Mouse (Mus musculus) Patski (cell line): ENCODE measurements at regions not wholly inside any gene's neighbourhood (a gene's known extent, or its start where the extent isn't known, plus 50 kb on each side); places are given as distances from the start of the nearest gene placed in this dataset.

Experiments used
- ATAC-seq: fragments of 100-300 bp; one replicate; pipeline ENCODE4 v1.8.0; 2021
- CTCF ChIA-PET: fragments of 350-600 bp; sonication (Branson Sonifier 250); formaldehyde crosslinking; loops from one replicate; lab custom pipeline; 2022; ENCODE audit warnings: inconsistent platforms; lab: Charles Lee
- POLR2A ChIA-PET: fragments of 350-600 bp; sonication (Branson Sonifier 250); formaldehyde crosslinking; loops from one replicate; lab custom pipeline; 2022; ENCODE audit warnings: antibody characterized with exemption, inconsistent platforms; lab: Charles Lee
- DNase-seq: peaks from one replicate; pipeline ENCODE4 v3.0.0-alpha.2; 2011; ENCODE audit warnings: low read depth, low spot score
- H3K27me3 ChIP-seq: fragments of 371-371 bp; one replicate; pipeline ENCODE4 v1.5.1; 2021
- CTCF ChIP-seq: fragments of 100-300 bp; IDR thresholded peaks from one replicate; pipeline ENCODE4 v1.5.1; 2021
- in situ Hi-C: fragments of 300-500 bp; cut with MboI; formaldehyde crosslinking; loops from 3 replicates; pipeline ENCODE4 v1.11.1; 2018; ENCODE audit warnings: low pct_unique_long_range_greater_than_20kb, mixed read lengths

DNA sequence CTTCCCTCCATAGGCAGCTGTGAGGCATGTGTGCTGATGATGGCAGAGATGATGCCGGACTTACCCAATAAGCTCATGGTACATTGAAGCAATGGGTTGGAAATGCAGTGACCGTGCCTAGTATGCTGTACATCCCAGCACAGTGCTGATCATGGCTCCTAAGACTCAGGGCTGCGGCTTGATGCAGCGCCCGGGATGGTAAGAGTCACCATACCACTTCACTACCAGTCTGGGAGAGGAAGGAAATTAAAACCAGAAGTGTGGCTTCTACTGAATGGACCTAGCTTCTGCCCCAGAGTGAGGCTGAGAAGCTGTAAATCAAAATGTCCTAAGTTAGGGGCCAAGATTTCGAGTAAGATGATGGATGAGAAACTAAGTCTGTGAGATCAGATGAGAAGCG is 420.0 kb downstream of the Rps24 start:
- H3K27me3 ChIP-seq, result no peaks in the 10 kb centered on the region
- ATAC-seq (no peak), DNase-seq (no peak)
- POLR2A ChIA-PET, result no interaction called here
- CTCF ChIA-PET, result interaction anchor here (1.1 kb wide), 1 partner anchor 12 kb away, joined by 3 read pairs; no protein-coding TSS in a partner anchor
- in situ Hi-C loops, result no loop called here
- no peak for TF ChIP-seq CTCF

- no peak for TF ChIP-seq CTCF
- no peaks in the 10 kb centered on the region for H3K27me3 ChIP-seq
- CTCF ChIA-PET, result no interaction called here
- POLR2A ChIA-PET, result no interaction called here
- in situ Hi-C loops, result no loop called here
- DNase-seq, result no peak
- no peak for ATAC-seq
Measured at GRCm38 (mm10) chr14:24908377-24908776, 421.5 kb downstream of the Rps24 start.

DNA sequence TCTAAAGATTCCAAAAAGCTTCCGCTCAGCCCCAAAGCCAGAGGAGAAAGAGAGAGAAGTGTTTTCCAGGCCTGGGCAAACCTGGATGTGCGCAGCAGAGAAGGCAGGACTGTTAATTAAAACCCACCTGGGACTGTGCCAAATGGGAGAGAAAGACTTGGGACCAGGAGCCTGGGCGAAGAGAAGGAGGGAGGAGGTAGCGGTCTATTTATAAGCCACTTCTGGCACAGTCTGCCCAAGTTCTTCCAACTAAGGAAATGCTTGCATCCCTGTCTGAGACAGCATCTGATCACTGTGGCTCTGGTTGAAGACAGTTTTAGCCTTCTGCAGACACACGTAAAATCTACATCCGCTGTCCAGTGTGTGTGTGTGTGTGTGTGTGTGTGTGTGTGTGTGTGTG is 424.7 kb downstream of the Rps24 start:
- TF ChIP-seq CTCF, result no peak
- DNase-seq (no peak), ATAC-seq (no peak)
- ChIA-PET CTCF (no interaction called here), POLR2A (no interaction called here)
- no peaks in the 10 kb centered on the region for H3K27me3 ChIP-seq
- in situ Hi-C loops, result no loop called here

- ChIA-PET POLR2A (no interaction called here), CTCF (no interaction called here)
- TF ChIP-seq CTCF, result no peak
- in situ Hi-C loops, result no loop called here
- DNase-seq, result no peak
- H3K27me3 ChIP-seq, result no peaks in the 10 kb centered on the region
- ATAC-seq, result no peak
Measured at GRCm38 (mm10) chr14:24919056-24919455, 432.1 kb downstream of the Rps24 start.

GRCm38 (mm10) chr14:24922006-24922405 is 435.1 kb downstream of the Rps24 start:
- ChIA-PET CTCF (no interaction called here), POLR2A (no interaction called here)
- in situ Hi-C loops, result no loop called here
- no peak for DNase-seq
- H3K27me3 ChIP-seq, result peaks cover 4% of the 10 kb centered on the region
- ATAC-seq, result no peak
- TF ChIP-seq CTCF, result no peak

DNA sequence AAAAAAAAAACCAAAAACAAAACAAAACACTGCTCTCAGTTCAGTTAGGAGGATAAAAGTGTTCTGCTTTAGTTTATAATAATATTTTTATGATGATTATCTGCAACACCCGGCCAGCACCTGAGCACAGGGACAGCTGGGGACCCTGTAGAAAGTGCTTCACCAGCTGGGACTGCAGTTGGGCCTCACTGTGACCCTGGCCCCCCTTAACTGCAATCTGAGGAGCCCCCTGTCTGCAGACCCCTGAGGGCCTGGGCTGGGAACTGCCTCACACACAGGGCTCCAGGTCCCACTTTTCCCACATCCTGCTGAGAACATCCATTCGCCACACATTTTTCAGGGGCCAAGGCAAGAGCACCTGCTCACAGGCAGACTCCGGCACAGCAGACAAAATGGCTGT is 437.6 kb downstream of the Rps24 start:
- DNase-seq (no peak), ATAC-seq (no peak)
- ChIA-PET POLR2A (interaction anchor here (0.7 kb wide), 1 partner anchor 192 kb away, joined by 3 read pairs; no protein-coding TSS in a partner anchor), CTCF (no interaction called here)
- TF ChIP-seq CTCF, result no peak
- in situ Hi-C loops, result no loop called here
- peaks cover 4% of the 10 kb centered on the region for H3K27me3 ChIP-seq

GRCm38 (mm10) chr14:24926086-24927048 is 439.4 kb downstream of the Rps24 start:
- H3K27me3 ChIP-seq, result peaks cover 4% of the 10 kb centered on the region
- DNase-seq, result no peak
- ATAC-seq, result no peak
- no peak for TF ChIP-seq CTCF
- in situ Hi-C loops, result no loop called here
- ChIA-PET CTCF (interaction anchor here (2.3 kb wide), 1 partner anchor 13 kb away, joined by 8 read pairs; no protein-coding TSS in a partner anchor), POLR2A (no interaction called here)

- ATAC-seq, result no peak
- in situ Hi-C loops, result no loop called here
- no peak for TF ChIP-seq CTCF
Measured at GRCm38 (mm10) chr14:24928726-24929125, 441.8 kb downstream of the Rps24 start.

DNA sequence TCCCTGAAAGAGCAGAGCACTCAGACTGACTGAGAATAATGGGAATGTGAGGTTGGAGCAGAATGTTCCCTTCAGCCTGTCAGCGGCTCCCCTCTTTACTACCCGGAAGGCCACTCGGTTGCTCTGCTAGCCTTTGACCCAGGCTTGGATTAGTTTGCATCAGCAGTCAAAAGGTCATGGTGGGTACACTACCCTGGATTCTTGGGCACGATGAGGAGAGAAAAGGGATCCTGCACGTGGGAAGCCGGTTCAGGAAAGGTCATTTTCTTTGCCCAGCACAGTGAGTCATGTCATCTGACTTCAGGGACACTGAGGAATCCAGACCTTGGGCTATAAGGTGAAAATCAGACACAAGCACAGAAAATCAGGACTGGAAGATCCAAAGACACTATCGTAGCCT is 443.3 kb downstream of the Rps24 start:
- H3K27me3 ChIP-seq, result peaks cover 15% of the 10 kb centered on the region
- POLR2A ChIA-PET, result no interaction called here
- ATAC-seq (no peak), DNase-seq (no peak)
- TF ChIP-seq CTCF, result no peak
- in situ Hi-C loops, result no loop called here
- CTCF ChIA-PET, result no interaction called here

More at GRCm38 (mm10) chr14:24928726-24929125, 441.8 kb downstream of the Rps24 start:
- peaks cover 8% of the 10 kb centered on the region for H3K27me3 ChIP-seq
- ChIA-PET CTCF (no interaction called here), POLR2A (no interaction called here)
- DNase-seq, result no peak

- H3K27me3 ChIP-seq, result peaks cover 39% of the 10 kb centered on the region
- CTCF ChIA-PET, result interaction anchor here (1.0 kb wide), 1 partner anchor 13 kb away, joined by 3 read pairs; no protein-coding TSS in a partner anchor
- no peak for DNase-seq
- in situ Hi-C loops, result no loop called here
- no peak for ATAC-seq
- no peak for TF ChIP-seq CTCF
- POLR2A ChIA-PET, result no interaction called here
Measured at GRCm38 (mm10) chr14:24937876-24938275, 451.0 kb downstream of the Rps24 start.

DNA sequence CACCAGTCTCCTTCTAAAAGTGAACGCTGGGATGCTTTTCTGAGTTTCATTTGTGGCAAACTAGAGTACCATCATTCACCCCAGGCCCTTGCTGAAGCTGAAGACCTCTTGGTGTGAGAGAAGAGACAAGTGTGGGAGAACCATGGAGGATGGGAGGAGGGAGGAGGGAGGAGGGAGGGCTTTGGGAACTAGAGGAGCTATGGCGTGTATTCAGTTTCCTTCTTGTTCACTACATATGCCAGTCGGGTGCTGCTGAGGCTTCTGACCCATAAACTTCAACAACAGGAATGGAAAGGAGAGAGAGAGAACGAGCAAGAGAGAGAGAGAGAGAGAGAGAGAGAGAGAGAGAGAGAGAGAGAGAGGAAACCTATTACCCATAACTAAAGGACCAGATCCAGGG is 452.1 kb downstream of the Rps24 start:
- peaks cover 41% of the 10 kb centered on the region for H3K27me3 ChIP-seq
- DNase-seq (no peak), ATAC-seq (no peak)
- ChIA-PET POLR2A (no interaction called here), CTCF (interaction anchor here (1.9 kb wide), 1 partner anchor 13 kb away, joined by 8 read pairs; no protein-coding TSS in a partner anchor)
- in situ Hi-C loops, result no loop called here
- no peak for TF ChIP-seq CTCF
